In the genomic region with DNA sequence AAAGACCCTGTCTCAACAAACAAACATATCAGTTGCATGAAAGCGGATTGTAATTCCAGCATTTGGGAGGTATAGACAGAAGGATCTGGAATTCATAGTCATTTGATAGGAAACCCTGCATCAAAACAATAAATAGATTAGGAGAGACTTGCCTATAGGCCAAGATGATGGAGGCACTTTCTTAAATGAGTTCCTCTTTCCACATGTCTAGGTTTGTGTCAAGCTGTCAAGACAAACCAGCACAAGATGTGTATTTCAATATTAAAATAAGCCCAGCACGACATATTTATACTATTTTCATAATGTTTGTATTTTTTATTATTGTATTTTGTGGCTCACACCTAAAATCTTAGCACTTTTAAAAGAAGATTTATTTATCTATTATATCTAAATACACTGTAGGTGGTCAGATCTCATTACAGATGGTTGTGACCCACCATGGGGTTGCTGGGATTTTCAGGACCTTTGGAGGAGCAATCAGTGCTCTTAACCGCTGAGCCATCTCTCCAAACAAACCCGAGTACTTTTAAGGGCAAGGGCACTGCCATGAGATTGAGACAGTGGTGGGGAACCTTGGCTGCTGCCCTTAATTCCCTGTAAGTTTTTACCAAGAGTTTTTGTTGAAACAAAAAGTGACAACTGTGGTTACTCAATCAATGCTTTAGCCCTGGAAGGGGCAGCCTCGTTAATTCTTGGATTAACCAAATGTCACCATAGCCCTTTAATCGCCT, we compare ENCODE assay signal across 8 mouse cellular contexts. TPM values are rescaled to one million over a fixed set of nuclear protein-coding genes. Genes with fewer than 3 reads are reported as not detected.
DNase-seq lines count a peak whose midpoint lies in the region; ATAC-seq and TF ChIP-seq lines count a peak whose summit lies in the region.

No protein-coding gene starts in this region.

- H3K27ac ChIP-seq in cerebellum, adult 2 months (ENCODE audit: insufficient read depth, low read length) = peak overlapping the region; percentile 43
- H3K27ac ChIP-seq in testis, adult 2 months (ENCODE audit: control insufficient read depth, insufficient read depth, low read depth, low read length) = peak overlapping the region; percentile 65; the same call in 1 of the 2 replicates
- H3K27ac ChIP-seq in liver, embryonic 12.5 days = peak overlapping the region; percentile 55

- WGBS in cerebellum, adult 2 months = 23% methylated on average over 6 of the region's 6 CpGs
- 16% methylated on average over 6 of the region's 6 CpGs for WGBS in liver, embryonic 12.5 days (ENCODE audit: insufficient replicate concordance)

- peaks cover 8% of the 10 kb centered on the region for H3K4me1 ChIP-seq in cerebellum, adult 2 months (ENCODE audit: control insufficient read depth, insufficient read depth, low read length)
- no peaks in the 10 kb centered on the region for H3K4me1 ChIP-seq in testis, adult 2 months (ENCODE audit: control insufficient read depth, insufficient read depth, low read length)
- H3K4me1 ChIP-seq in liver, embryonic 12.5 days = peaks cover 33% of the 10 kb centered on the region

- no peaks in the 10 kb centered on the region for H3K27me3 ChIP-seq in cerebellum, adult 2 months (ENCODE audit: control insufficient read depth, insufficient read depth, low read length)
- H3K27me3 ChIP-seq in testis, adult 2 months (ENCODE audit: control insufficient read depth, insufficient read depth, low read length) = no peaks in the 10 kb centered on the region
- no peaks in the 10 kb centered on the region for H3K27me3 ChIP-seq in liver, embryonic 12.5 days (replicated peaks)

- TF ChIP-seq CTCF in cerebellum, adult 2 months (IDR thresholded peaks at IDR 0.05; ENCODE audit: borderline replicate concordance, insufficient read depth, low read depth, low read length) = no peak
- TF ChIP-seq CTCF in testis, adult 2 months (IDR thresholded peaks at IDR 0.05; ENCODE audit: control insufficient read depth, insufficient read depth, insufficient replicate concordance, low read depth, low read length) = no peak

- peak; percentile 43 for ATAC-seq in liver, embryonic 12.5 days
- ATAC-seq in granulocyte monocyte progenitor cell, adult 5-6 weeks (replicated peaks; ENCODE audit: poor library complexity, severe bottlenecking) = no peak

- H3K4me2 ChIP-seq in liver, embryonic 12.5 days = peak overlapping the region; percentile 76

- H3K9me3 ChIP-seq in liver, embryonic 12.5 days (replicated peaks) = no peaks in the 10 kb centered on the region

- intact Hi-C loops in left cerebral cortex, postnatal 10 days (cut with DNase I) = loop anchor here (10.0 kb wide), 1 partner anchor 731 kb away; no protein-coding TSS in a partner anchor

- peak overlapping the region; percentile 87 for H3K4me3 ChIP-seq in cerebellum, adult 2 months (replicated peaks; ENCODE audit: insufficient read depth, low read depth, low read length)
- peak overlapping the region; percentile 81 for H3K4me3 ChIP-seq in testis, adult 2 months (ENCODE audit: control insufficient read depth, low read depth, low read length)
- H3K4me3 ChIP-seq in liver, embryonic 12.5 days = peak overlapping the region; percentile 91

- H3K36me3 ChIP-seq in testis, adult 2 months (ENCODE audit: control insufficient read depth, insufficient read depth, low read length) = no peaks in the 10 kb centered on the region; the same call in 1 of the 2 replicates
- peaks cover 67% of the 10 kb centered on the region for H3K36me3 ChIP-seq in liver, embryonic 12.5 days

- no peak for DNase-seq in cerebellum, adult 2 months
- no peak for DNase-seq in cerebellum, postnatal 36 days
- no peak for DNase-seq in testis, postnatal 10 days (ENCODE audit: low spot score)
- DNase-seq in adrenal gland, postnatal 4 days (ENCODE audit: low spot score in 2 of 2) = no peak
- no peak for DNase-seq in left cerebral cortex, postnatal 10 days (ENCODE audit: extremely low spot score in 1 of 2, low spot score in 2 of 2)

- TF ChIP-seq POLR2A in cerebellum, adult 2 months (IDR thresholded peaks at IDR 0.05; ENCODE audit: borderline replicate concordance, insufficient read depth, low read length) = no peak
- no peak for TF ChIP-seq POLR2A in testis, adult 2 months (IDR thresholded peaks at IDR 0.05; ENCODE audit: control insufficient read depth, low read depth, low read length)

- H3K9ac ChIP-seq in liver, embryonic 12.5 days = peak overlapping the region; percentile 94

RNA-seq across cellular contexts. Expression of a gene that starts 0.5 kb away (rescaled TPM):
- 866 and 1,027 TPM in 2 replicates for polyA plus RNA-seq in cerebellum, adult 2 months (2012; rRNA removed)
- polyA plus RNA-seq in testis, adult 2 months (2012; rRNA removed) = 408 and 458 TPM in 2 replicates
- polyA plus RNA-seq in liver, embryonic 12.5 days (2016; fragmentation: Nextera tagmentation; extraction: Ambion mirVana) = 1,310 and 1,334 TPM in 2 replicates
- 1,000 to 10,000 TPM; 1,269 to 1,279 TPM for total RNA-seq in adrenal gland, postnatal 4 days (2021)
- 100 to 1,000 TPM; 460 to 465 TPM for total RNA-seq in left cerebral cortex, postnatal 10 days (2021)
- total RNA-seq in granulocyte monocyte progenitor cell, adult 5-6 weeks (2014; fragmentation: Nextera tagmentation) = 3,458 and 3,628 TPM in 2 replicates
- total RNA-seq in granulocyte monocyte progenitor cell, adult 5-6 weeks (2017) = 1,516 and 1,598 TPM in 2 replicates

RNA-seq across cellular contexts. Expression of a gene that starts 10.0 kb away (rescaled TPM):
- polyA plus RNA-seq in cerebellum, adult 2 months (2012; rRNA removed) = 114 and 115 TPM in 2 replicates
- 12.5 and 14.9 TPM in 2 replicates for polyA plus RNA-seq in testis, adult 2 months (2012; rRNA removed)
- 24.9 and 27.5 TPM in 2 replicates for polyA plus RNA-seq in liver, embryonic 12.5 days (2016; fragmentation: Nextera tagmentation; extraction: Ambion mirVana)
- total RNA-seq in adrenal gland, postnatal 4 days (2021) = 10 to 100 TPM; 67.0 to 68.6 TPM
- total RNA-seq in left cerebral cortex, postnatal 10 days (2021) = 100 to 1,000 TPM; 167 to 170 TPM
- 63.5 and 76.3 TPM in 2 replicates for total RNA-seq in granulocyte monocyte progenitor cell, adult 5-6 weeks (2014; fragmentation: Nextera tagmentation)
- total RNA-seq in granulocyte monocyte progenitor cell, adult 5-6 weeks (2017) = 22.6 and 38.3 TPM in 2 replicates

RNA-seq across cellular contexts. Expression of a gene that starts 10.7 kb away (rescaled TPM):
- polyA plus RNA-seq in cerebellum, adult 2 months (2012; rRNA removed) = 112 and 115 TPM in 2 replicates
- polyA plus RNA-seq in testis, adult 2 months (2012; rRNA removed) = 14.0 and 14.6 TPM in 2 replicates
- polyA plus RNA-seq in liver, embryonic 12.5 days (2016; fragmentation: Nextera tagmentation; extraction: Ambion mirVana) = 59.0 and 60.3 TPM in 2 replicates
- total RNA-seq in adrenal gland, postnatal 4 days (2021) = 100 to 1,000 TPM; 136 to 145 TPM
- 10 to 100 TPM; 85.1 to 97.4 TPM for total RNA-seq in left cerebral cortex, postnatal 10 days (2021)
- total RNA-seq in granulocyte monocyte progenitor cell, adult 5-6 weeks (2014; fragmentation: Nextera tagmentation) = 21.2 and 28.7 TPM in 2 replicates
- 31.6 and 37.5 TPM in 2 replicates for total RNA-seq in granulocyte monocyte progenitor cell, adult 5-6 weeks (2017)

RNA-seq across cellular contexts. Expression of a gene that starts 16.9 kb away (rescaled TPM):
- 0.27 and 0.31 TPM in 2 replicates for polyA plus RNA-seq in cerebellum, adult 2 months (2012; rRNA removed)
- 0.51 and 0.79 TPM in 2 replicates for polyA plus RNA-seq in testis, adult 2 months (2012; rRNA removed)
- polyA plus RNA-seq in liver, embryonic 12.5 days (2016; fragmentation: Nextera tagmentation; extraction: Ambion mirVana) = 0.91 and 0.94 TPM in 2 replicates
- total RNA-seq in adrenal gland, postnatal 4 days (2021) = 1 to 10 TPM; 2.3 to 2.5 TPM
- under 1 TPM; 0.14 to 0.15 TPM for total RNA-seq in left cerebral cortex, postnatal 10 days (2021)
- 3.8 TPM in 1 of 2 replicates, not detected in the other for total RNA-seq in granulocyte monocyte progenitor cell, adult 5-6 weeks (2014; fragmentation: Nextera tagmentation)
- total RNA-seq in granulocyte monocyte progenitor cell, adult 5-6 weeks (2017) = 3.1 and 3.3 TPM in 2 replicates

RNA-seq across cellular contexts. Expression of a gene that starts 26.0 kb away (rescaled TPM):
- polyA plus RNA-seq in cerebellum, adult 2 months (2012; rRNA removed) = 10.8 and 11.7 TPM in 2 replicates
- 2.9 and 5.1 TPM in 2 replicates for polyA plus RNA-seq in testis, adult 2 months (2012; rRNA removed)
- polyA plus RNA-seq in liver, embryonic 12.5 days (2016; fragmentation: Nextera tagmentation; extraction: Ambion mirVana) = 6.9 and 8.1 TPM in 2 replicates
- 10 to 100 TPM; 11.4 to 17.7 TPM for total RNA-seq in adrenal gland, postnatal 4 days (2021)
- 1 to 10 TPM; 5.1 to 5.8 TPM for total RNA-seq in left cerebral cortex, postnatal 10 days (2021)
- total RNA-seq in granulocyte monocyte progenitor cell, adult 5-6 weeks (2014; fragmentation: Nextera tagmentation) = 4.7 and 11.5 TPM in 2 replicates
- 2.2 and 2.3 TPM in 2 replicates for total RNA-seq in granulocyte monocyte progenitor cell, adult 5-6 weeks (2017)
